Mouse (Mus musculus) ES-E14 (cell line): ENCODE results near the gene Neb. TPM values are rescaled to one million over a fixed set of nuclear protein-coding genes. Genes with fewer than 3 reads are reported as not detected.

Experiments used
- DNase-seq: peaks from one replicate; pipeline ENCODE4 v3.0.0-alpha.2; 2013; ENCODE audit warnings: low read depth, low spot score
- H3K27ac ChIP-seq: 2 replicates; pipeline ENCODE4 v1.5.1; 2012; ENCODE audit warnings: low read depth, mild to moderate bottlenecking, low read length, moderate library complexity, mixed read lengths; ENCODE audit not compliant: poor library complexity, insufficient read depth, severe bottlenecking
- H3K36me3 ChIP-seq: 2 replicates; pipeline ENCODE4 v1.6.1; 2012; ENCODE audit warnings: mild to moderate bottlenecking, low read length, moderate library complexity, mixed read lengths; ENCODE audit not compliant: control insufficient read depth, poor library complexity, insufficient read depth, severe bottlenecking
- H3K4me1 ChIP-seq, 2 experiments: fragments of 150-350 bp in 1 of 2; sonication (generic) in 1 of 2; 2 replicates each; pipeline ENCODE4 v1.6.1; 2012; ENCODE audit warnings: low read length in 2 of 2, mild to moderate bottlenecking in 1 of 2, mixed read lengths in 1 of 2; ENCODE audit not compliant: control insufficient read depth in 2 of 2, insufficient read depth in 2 of 2, poor library complexity in 1 of 2
- H3K4me3 ChIP-seq, 2 experiments: fragments of 150-350 bp in 1 of 2; sonication (generic) in 1 of 2; 2 replicates each; pipeline ENCODE4 v1.5.1; 2012; ENCODE audit warnings: low read length in 2 of 2, low read depth in 1 of 2, mild to moderate bottlenecking in 1 of 2, mixed read lengths in 1 of 2; ENCODE audit not compliant: insufficient read depth in 1 of 2, poor library complexity in 1 of 2, severe bottlenecking in 1 of 2
- H3K9ac ChIP-seq: 2 replicates; pipeline ENCODE4 v1.6.1; 2012; ENCODE audit warnings: low read depth, mild to moderate bottlenecking, low read length, mixed read lengths; ENCODE audit not compliant: poor library complexity, insufficient read depth, severe bottlenecking
- H3K9me3 ChIP-seq: fragments of 150-350 bp; sonication (generic); 2 replicates; pipeline ENCODE4 v1.6.1; 2012; ENCODE audit warnings: low read depth, mild to moderate bottlenecking, low read length; ENCODE audit not compliant: control insufficient read depth, insufficient read depth
- CHD2 ChIP-seq: IDR thresholded peaks from 2 replicates; pipeline ENCODE4 v1.6.1; 2014; ENCODE audit warnings: mild to moderate bottlenecking, low read depth, low read length, inconsistent platforms
- HCFC1 ChIP-seq: IDR thresholded peaks from 2 replicates; pipeline ENCODE4 v1.6.1; 2012; ENCODE audit warnings: low read length, inconsistent platforms, borderline replicate concordance; ENCODE audit not compliant: insufficient read depth
- MAFK ChIP-seq: IDR thresholded peaks from 2 replicates; pipeline ENCODE4 v1.6.1; 2014; ENCODE audit warnings: mild to moderate bottlenecking, low read depth, low read length, inconsistent platforms; ENCODE audit not compliant: insufficient read depth
- ZC3H11A ChIP-seq: IDR thresholded peaks from 2 replicates; pipeline ENCODE4 v1.6.1; 2012; ENCODE audit warnings: low read depth, mild to moderate bottlenecking, inconsistent platforms, low read length, borderline replicate concordance
- ZNF384 ChIP-seq: IDR thresholded peaks from 2 replicates; pipeline ENCODE4 v1.6.1; 2012; ENCODE audit warnings: low read depth, low read length, inconsistent platforms
- in situ Hi-C, 2 experiments: fragments of 600-800 bp; cut with MboI; formaldehyde crosslinking; loops; one replicate each; pipeline ENCODE4 v1.15.1; 2025; ENCODE audit warnings: low sequenced_read_pairs in 2 of 2, inconsistent platforms in 1 of 2; ENCODE audit not compliant: unreplicated experiment in 2 of 2
- total RNA-seq: library from RNA; depleted of rRNA; stranded (reverse); fragments of 300-350 nt; gene quantifications from 2 replicates; pipeline ENCODE4 v1.2.3, GENCODE M21; 2012

The Neb gene
- total RNA-seq, 1 experiment: 5.1 TPM

DNA sequence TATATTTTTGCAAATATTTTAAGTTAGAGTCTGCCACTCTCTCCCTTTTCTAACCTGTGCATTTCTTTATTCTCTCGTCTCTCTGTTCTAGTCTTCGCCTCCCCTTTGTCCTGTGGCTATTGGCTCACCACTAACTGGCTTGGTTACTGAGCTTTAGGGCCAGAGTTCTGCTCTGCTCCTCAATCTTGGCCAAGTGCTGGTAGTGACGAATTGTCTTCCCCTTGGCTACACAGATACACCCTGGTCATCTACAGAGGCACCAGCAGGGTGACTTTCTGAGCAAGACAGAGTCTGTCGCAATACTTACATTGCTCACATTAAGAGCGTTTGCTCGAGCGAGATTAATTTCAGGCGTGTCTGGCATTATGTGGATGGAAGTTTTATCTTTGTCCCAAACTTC, 162.3 kb downstream of the Neb start:
- in situ Hi-C loops: no loop called here

DNA sequence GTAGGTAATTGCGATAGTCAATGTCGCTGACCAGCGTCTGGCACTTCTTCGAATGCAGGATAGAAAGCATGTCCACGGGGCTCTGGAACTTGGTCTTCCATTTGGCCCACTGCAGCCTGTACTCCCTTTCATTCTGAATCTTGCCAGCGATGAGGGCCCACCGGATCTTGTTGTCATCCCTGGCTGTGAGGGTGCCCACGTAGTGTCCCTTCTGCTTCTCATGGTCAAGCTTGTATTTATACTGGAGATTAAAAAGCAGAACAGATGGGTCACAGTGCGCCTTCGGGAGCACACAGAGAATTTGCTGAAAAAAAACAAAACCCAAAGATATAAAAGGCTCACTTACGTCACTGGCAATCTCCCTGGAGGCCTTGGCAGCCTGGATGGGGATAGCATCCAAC, 165.7 kb downstream of the Neb start:
- Histone ChIP-seq H3K27ac (no peak overlapping the region), H3K9me3 (no peaks in the 10 kb centered on the region), H3K4me1 (no peaks in the 10 kb centered on the region), H3K4me3 (no peak overlapping the region), H3K9ac (no peak overlapping the region), H3K36me3 (no peaks in the 10 kb centered on the region)
- TF ChIP-seq MAFK: no peak
- no peak for TF ChIP-seq ZC3H11A
- no peak for TF ChIP-seq ZNF384
- no peak for TF ChIP-seq CHD2
- TF ChIP-seq HCFC1: no peak
- in situ Hi-C loops: no loop called here
- no peak for DNase-seq

More for the DNA sequence above, 162.3 kb downstream of the Neb start:
- H3K4me3 ChIP-seq: no peak overlapping the region
- no peak overlapping the region for H3K27ac ChIP-seq
- TF ChIP-seq HCFC1: no peak
- no peak for TF ChIP-seq ZC3H11A
- no peak for TF ChIP-seq ZNF384
- no peak for TF ChIP-seq MAFK
- no peak for TF ChIP-seq CHD2
- no peaks in the 10 kb centered on the region for H3K36me3 ChIP-seq
- no peaks in the 10 kb centered on the region for H3K4me1 ChIP-seq
- no peak overlapping the region for H3K9ac ChIP-seq
- DNase-seq: no peak
- no peaks in the 10 kb centered on the region for H3K9me3 ChIP-seq

DNA sequence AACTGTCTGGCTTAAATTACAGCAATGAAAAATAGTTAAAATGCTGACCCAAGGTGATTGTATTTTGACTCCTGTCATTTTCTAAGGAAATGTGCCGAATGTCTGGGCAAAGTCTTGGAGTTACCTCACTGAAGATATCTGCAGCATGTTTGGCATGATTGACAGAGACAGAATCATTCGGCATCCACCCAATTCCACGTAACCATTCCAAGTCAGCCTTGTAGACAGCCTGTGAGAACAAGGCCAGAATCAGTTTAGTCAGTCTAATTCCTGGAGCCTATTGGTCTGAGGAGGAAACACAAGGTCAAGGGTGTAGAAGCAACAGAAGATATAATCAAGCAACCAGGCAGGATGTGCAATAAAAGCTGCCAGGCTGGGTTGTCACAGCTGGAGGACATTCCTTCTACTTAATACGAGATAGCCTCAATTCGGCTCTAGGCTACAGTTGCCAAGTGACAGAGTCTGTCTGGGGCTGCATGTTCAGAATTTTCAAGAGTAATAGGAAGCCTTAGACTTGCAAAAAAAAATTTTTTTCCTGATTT, 166.8 kb downstream of the Neb start:
- Histone ChIP-seq H3K9ac (no peak overlapping the region), H3K27ac (no peak overlapping the region), H3K4me1 (no peaks in the 10 kb centered on the region), H3K36me3 (no peaks in the 10 kb centered on the region), H3K9me3 (no peaks in the 10 kb centered on the region), H3K4me3 (no peak overlapping the region)
- TF ChIP-seq ZC3H11A: no peak
- TF ChIP-seq CHD2: no peak
- no peak for TF ChIP-seq MAFK
- TF ChIP-seq HCFC1: no peak
- TF ChIP-seq ZNF384: no peak
- in situ Hi-C loops: no loop called here
- DNase-seq: no peak

GRCm38 (mm10) chr2:52210685-52211084, 167.6 kb downstream of the Neb start:
- Histone ChIP-seq H3K9me3 (no peaks in the 10 kb centered on the region), H3K36me3 (no peaks in the 10 kb centered on the region), H3K9ac (no peak overlapping the region), H3K27ac (no peak overlapping the region), H3K4me1 (no peaks in the 10 kb centered on the region), H3K4me3 (no peak overlapping the region)
- TF ChIP-seq ZNF384 (no peak), ZC3H11A (no peak), MAFK (no peak), HCFC1 (no peak), CHD2 (no peak)
- in situ Hi-C loops: no loop called here
- DNase-seq: no peak

GRCm38 (mm10) chr2:52204992-52205391, 173.3 kb downstream of the Neb start:
- no peak for DNase-seq
- in situ Hi-C loops: no loop called here
- H3K9ac ChIP-seq: no peak overlapping the region
- no peaks in the 10 kb centered on the region for H3K36me3 ChIP-seq
- no peaks in the 10 kb centered on the region for H3K4me1 ChIP-seq
- H3K9me3 ChIP-seq: no peaks in the 10 kb centered on the region
- no peak overlapping the region for H3K4me3 ChIP-seq
- no peak overlapping the region for H3K27ac ChIP-seq
- TF ChIP-seq HCFC1 (no peak), ZC3H11A (no peak), ZNF384 (no peak), CHD2 (no peak), MAFK (no peak)
